Mouse (Mus musculus) layer of hippocampus, postnatal 36 days (tissue): Measurements from ENCODE around the gene Ren1. TPM values are rescaled to one million over a fixed set of nuclear protein-coding genes. Genes with fewer than 3 reads are reported as not detected.
A peak's percentile ranks its signal among the peaks of the same experiment; 100 is the strongest.
"Not testable (repeated sequence)": the region's sequence is repeated elsewhere in the genome, so short reads cannot be mapped to it uniquely, and the experiment has no call there.

Source experiments
- DNase-seq, 2 experiments: peaks; one replicate each; pipeline ENCODE4 v3.0.0; 2022
- total RNA-seq, 2 experiments: library from RNA; stranded (reverse); gene quantifications; 2 replicates each; pipeline ENCODE4 v1.2.3; 2021

Ren1 gene
- total RNA-seq = not detected

DNA sequence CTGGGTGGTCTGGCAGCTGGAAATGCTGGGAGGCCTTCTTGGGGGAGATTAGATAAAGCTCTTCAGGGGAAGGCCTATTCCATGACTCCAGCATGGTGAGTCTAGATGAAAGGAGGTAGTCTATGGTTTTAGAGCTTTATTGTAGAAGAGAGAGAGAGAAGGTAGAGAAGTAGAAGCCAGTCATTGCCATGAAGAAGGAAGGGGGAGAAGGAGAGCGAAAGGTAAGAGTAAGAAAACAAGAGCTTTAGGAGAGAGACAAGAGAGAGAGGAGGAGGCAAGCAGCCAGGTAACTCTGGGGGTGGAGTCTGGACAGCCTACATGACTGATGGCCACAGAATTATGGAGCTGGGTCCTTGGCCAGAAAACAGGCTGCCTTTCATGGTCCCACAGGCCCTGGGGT, at the start of gene Ren1:
Gene Ren1, plus strand, starts transcription at position 301 of the 400 bp plus-strand sequence.
- no peak for DNase-seq

- DNase-seq = no peak
Measured at GRCm38 (mm10) chr1:133302540-133302939, 47.8 kb upstream of the Ren1 start.

DNA sequence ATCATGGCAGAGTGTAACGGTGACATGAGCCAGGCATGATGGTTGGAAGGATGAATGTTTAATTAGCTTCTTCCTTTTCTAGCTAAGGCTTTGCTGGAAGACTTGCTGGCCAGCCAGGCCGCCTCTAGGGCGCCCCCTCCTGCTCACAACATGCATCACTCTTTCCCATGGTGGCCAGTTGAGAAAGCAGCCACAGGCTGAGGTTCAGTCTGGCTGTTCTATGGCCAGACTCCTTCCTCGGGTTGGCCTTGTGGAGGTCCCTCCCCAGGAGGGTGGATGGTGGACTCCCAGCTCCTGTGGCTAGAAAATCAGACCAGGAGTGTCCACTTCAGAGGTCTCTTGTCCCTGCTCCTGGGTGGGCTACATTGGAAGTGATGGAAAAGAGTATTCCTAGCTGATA, 43.5 kb upstream of the Ren1 start:
- peak; percentile 66 to 75 for DNase-seq

- DNase-seq = no peak
Measured at GRCm38 (mm10) chr1:133307318-133307717, 43.0 kb upstream of the Ren1 start.

DNA sequence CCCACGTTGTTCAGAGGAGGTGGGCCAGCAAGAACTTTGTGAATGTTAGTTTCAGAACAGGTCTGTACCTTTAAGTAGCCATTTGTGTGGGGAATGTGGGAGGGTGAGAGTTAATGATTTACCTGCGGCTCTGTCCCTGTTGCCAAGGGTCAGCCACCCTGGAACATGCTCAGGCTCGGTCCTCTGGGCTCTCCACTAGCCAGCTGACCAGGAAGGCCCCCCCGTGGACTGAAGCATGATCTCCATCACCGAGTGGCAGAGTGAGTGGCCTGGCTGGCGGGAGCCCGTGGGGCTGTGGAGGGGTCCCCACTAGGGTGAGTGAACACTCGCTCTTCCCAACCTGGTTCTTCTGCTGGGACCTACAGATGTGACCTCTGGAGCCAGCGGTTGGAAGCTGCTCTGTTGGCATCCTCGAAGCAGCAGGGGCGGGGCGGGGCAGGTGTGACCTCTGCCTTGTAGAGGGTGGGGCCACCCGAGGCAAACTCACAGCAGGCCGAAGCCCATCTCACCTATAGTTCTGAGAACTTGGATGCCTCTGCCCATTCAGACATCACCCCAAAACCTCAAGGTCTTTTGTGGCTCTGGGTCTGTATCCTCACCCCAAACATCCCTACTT, 40.5 kb upstream of the Ren1 start, which contains the start of gene Golt1a:
Gene Golt1a, plus strand, starts transcription at position 149 of the 616 bp plus-strand sequence.
- no peak for DNase-seq

- no peak for DNase-seq
Measured at GRCm38 (mm10) chr1:133311240-133311639, 39.1 kb upstream of the Ren1 start.

GRCm38 (mm10) chr1:133311946-133312345, 38.4 kb upstream of the Ren1 start:
- peak; percentile 51 to 56 for DNase-seq

GRCm38 (mm10) chr1:133314364-133314763, 35.9 kb upstream of the Ren1 start:
- peak; percentile 37 to 43 for DNase-seq

- DNase-seq = no peak
Measured at GRCm38 (mm10) chr1:133315775-133316174, 34.5 kb upstream of the Ren1 start.

- no peak for DNase-seq
Measured at GRCm38 (mm10) chr1:133316577-133316976, 33.7 kb upstream of the Ren1 start.

DNA sequence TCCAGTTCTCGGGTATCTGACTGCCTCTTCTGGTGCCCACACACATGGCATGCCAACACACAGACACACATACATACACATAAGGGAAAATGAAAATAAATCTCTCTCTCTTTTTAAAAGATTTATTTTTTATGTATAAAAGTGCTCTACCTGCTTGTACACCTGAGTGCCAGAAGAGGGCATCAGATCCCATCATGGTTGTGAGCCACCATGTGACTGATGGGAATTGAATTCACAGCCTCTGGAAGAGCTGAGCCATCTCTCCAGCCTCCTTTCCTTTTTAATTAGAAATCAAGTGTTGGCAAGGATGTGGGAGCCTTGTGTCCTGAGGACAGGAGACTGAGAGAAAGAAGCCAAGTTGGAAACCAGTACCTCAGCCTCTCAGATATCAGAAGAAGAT, 33.2 kb upstream of the Ren1 start:
- DNase-seq = no peak

GRCm38 (mm10) chr1:133321267-133321925, 28.9 kb upstream of the Ren1 start, which contains the start of gene Kiss1:
Kiss1 (plus strand) TSS chr1:133321875.
- DNase-seq = no peak

- DNase-seq = no peak
Measured at GRCm38 (mm10) chr1:133323333-133323732, 27.0 kb upstream of the Ren1 start.

DNA sequence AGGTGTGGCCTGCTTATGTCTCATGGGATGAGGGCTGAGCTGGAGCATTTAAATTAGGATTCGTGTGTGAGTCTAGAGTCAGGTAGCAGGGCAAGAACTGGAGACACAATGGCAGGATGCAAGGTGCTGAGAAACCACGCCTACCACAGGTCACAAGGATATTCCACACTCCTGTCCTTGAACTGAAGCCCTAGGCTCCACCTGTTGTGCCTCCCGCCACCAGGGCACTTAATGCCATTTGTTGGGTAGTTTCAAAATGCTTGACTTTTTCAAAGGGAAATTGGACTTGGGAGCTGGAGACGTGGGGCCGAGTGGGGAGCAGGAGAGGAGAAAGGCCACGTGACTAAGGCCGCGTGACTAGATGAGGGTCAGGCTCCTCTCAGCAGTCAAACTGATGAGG, 24.4 kb upstream of the Ren1 start:
- DNase-seq = no peak

GRCm38 (mm10) chr1:133327094-133327493, 23.2 kb upstream of the Ren1 start:
- no peak for DNase-seq

- no peak for DNase-seq
Measured at GRCm38 (mm10) chr1:133328299-133328795, 22.0 kb upstream of the Ren1 start.

DNA sequence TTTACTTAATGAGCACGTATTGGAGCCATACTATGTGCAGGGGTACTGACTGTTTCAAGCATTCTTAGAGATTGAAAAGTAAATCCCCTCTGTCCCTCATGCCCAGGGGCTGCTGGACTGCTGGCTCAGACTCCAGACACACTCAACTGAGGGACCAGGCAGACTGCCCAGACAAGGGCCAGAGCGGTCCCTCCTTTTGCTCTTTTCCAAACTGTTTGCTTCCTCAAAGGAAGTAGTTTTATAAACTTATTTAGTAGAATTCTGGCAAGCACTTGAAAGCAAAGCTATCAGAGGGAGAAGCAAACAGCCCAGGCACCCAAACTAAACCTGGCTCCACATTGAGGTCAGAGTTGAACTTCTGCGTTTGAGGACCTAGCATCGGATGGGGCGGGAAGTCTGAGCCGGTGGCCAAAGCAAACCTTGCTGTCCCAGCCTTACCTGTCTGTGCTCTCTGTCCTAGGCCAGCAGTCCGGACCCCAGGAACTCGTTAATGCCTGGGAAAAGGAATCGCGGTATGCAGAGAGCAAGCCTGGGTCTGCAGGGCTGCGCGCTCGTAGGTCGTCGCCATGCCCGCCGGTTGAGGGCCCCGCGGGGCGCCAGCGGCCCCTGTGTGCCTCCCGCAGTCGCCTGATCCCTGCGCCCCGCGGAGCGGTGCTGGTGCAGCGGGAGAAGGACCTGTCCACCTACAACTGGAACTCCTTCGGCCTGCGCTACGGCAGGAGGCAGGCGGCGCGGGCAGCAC, 21.2 kb upstream of the Ren1 start:
- DNase-seq = no peak

DNA sequence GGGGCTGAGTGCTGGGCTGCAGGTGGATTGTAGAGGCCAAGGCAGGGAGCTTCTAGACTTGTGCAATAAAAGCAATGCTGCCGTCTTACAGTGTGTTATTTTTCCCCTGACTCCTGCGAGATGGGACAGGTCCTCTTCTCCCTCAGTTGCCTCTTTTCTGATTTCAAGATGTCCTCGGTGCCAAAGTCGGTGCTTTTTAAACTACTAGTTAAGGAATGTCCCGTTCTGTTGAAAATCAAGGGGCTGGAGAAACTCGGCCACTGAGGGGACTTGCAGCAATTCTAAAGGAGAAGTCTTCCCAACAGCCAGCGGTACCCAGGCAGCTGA, 20.7 kb upstream of the Ren1 start:
- DNase-seq = no peak

DNA sequence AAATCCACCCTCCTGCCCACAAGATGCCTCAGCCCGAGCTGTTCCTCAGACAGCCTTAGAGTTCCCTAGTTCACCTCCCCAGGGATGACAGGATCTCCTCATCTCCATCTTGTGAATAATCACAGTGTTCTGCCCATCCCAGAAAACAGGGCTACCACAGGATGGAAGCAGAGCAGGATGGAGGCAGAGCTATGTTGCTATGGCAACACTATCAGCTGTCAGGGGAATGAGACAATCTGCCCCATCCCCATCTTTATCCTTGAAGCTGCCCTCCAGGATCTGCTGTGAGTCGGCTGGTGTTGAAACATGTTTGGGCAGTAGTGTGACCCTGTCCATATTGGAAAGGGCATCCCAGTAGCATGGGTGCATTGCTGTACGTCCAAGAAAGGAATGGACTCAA, 19.2 kb upstream of the Ren1 start:
- no peak for DNase-seq

DNA sequence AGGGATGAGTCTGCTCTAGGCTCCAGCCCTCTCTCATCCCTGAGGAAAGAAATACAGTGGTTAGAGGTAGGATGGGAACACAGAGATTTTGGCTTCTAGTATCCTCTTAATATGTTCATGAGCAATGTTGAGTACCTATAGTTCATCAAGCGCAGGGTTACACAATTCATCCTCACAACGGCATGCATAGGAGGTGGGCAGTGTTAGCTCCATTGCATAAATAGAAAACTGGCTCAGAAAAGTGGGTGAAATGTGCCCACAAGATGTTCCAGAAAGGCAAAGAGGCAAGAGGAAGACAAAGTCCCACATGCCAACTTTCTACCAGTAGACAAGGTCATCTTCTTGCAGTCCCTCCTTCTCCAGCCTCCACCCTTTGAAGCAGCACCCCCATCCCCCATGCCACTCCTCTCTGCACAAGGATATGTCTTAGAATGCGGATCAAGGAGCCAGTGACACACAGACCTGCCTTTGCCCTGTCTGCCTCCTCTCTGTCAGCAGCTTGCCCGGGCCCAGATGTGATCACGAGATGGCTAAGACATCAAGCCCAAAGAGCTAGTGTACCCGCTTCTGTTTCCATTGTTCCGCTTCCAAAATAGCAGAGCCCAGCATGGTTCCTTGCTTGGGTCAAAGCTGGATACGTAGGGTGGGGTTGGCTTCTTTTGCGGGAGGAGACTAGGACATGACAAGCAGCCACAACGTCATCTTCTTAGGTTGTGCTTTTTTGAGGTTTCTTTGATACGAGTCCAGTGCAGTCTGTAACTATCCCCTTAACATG, 17.5 kb upstream of the Ren1 start:
- no peak for DNase-seq

GRCm38 (mm10) chr1:133333937-133334336, 16.4 kb upstream of the Ren1 start:
- no peak for DNase-seq

- not testable (repeated sequence) for DNase-seq
Measured at GRCm38 (mm10) chr1:133340403-133340802, 9.9 kb upstream of the Ren1 start.

GRCm38 (mm10) chr1:133344357-133344756, 6.0 kb upstream of the Ren1 start:
- no peak for DNase-seq
